19 mouse cellular contexts compared by ENCODE assay signal in genomic region chr3:142535667-142536066, GRCm38 (mm10). TPM values are rescaled to one million over a fixed set of nuclear protein-coding genes. Genes with fewer than 3 reads are reported as not detected.
"Had no signal": no experiment of that assay in that cellular context is flagged by ENCODE, and none has a peak within 500 bp of the region (broad histone marks: within the 10 kb centered on the region; RNA-seq: fewer than 3 reads in every experiment).

No protein-coding gene starts in this region.

- H3K27me3 ChIP-seq: neural tube, embryonic 15.5 days; stomach, embryonic 15.5 days had no signal

- H3K27ac ChIP-seq: neural tube, embryonic 12.5 days; neural tube, embryonic 13.5 days; neural tube, embryonic 15.5 days; stomach, embryonic 15.5 days; stomach, postnatal 0 days had no signal

- H3K4me3 ChIP-seq: neural tube, embryonic 12.5 days; neural tube, embryonic 13.5 days; neural tube, embryonic 15.5 days; stomach, embryonic 15.5 days had no signal

- DNase-seq: retina, postnatal 1 day; right cerebral cortex, adult 18-20 months; right cerebral cortex, postnatal 25 days; right cerebral cortex, postnatal 4 days; spleen, adult 18-20 months; thymus, adult 18-20 months; thymus, adult 2 months; thymus, postnatal 14 days; thymus, postnatal 25 days; thymus, postnatal 36 days; thymus, postnatal 4 days had no signal

- H3K36me3 ChIP-seq: neural tube, embryonic 12.5 days; neural tube, embryonic 13.5 days; neural tube, embryonic 15.5 days; stomach, embryonic 15.5 days had no signal

- H3K4me2 ChIP-seq: neural tube, embryonic 12.5 days; neural tube, embryonic 13.5 days; neural tube, embryonic 15.5 days; stomach, embryonic 15.5 days had no signal

- H3K9me3 ChIP-seq: neural tube, embryonic 12.5 days; neural tube, embryonic 13.5 days; neural tube, embryonic 15.5 days; stomach, embryonic 15.5 days had no signal

- H3K4me1 ChIP-seq: neural tube, embryonic 12.5 days; neural tube, embryonic 15.5 days; stomach, embryonic 15.5 days had no signal

- H3K9ac ChIP-seq: neural tube, embryonic 12.5 days; neural tube, embryonic 13.5 days; neural tube, embryonic 15.5 days; stomach, embryonic 15.5 days had no signal

RNA-seq across cellular contexts. Expression of gene Gbp5, which starts 41.9 kb away (rescaled TPM):
- polyA plus RNA-seq: neural tube, embryonic 12.5 days had no signal

RNA-seq across cellular contexts. Expression of gene Gbp2b, which starts 59.0 kb away (rescaled TPM):
- total RNA-seq: neutrophil, adult 5-6 weeks had no signal
- polyA plus RNA-seq: neural tube, embryonic 12.5 days; neural tube, embryonic 13.5 days; neural tube, embryonic 14.5 days; neural tube, embryonic 15.5 days; stomach, embryonic 14.5 days; stomach, postnatal 0 days had no signal
